Comparison of ENCODE assay signal across 25 mouse cellular contexts in genomic region chr5:139093534-139093933, GRCm38 (mm10). TPM values are rescaled to one million over a fixed set of nuclear protein-coding genes. Genes with fewer than 3 reads are reported as not detected.
DNase-seq lines count a peak whose midpoint lies in the region; ATAC-seq and TF ChIP-seq lines count a peak whose summit lies in the region.
"Had no signal": no experiment of that assay in that cellular context is flagged by ENCODE, and none has a peak within 500 bp of the region (broad histone marks: within the 10 kb centered on the region; RNA-seq: fewer than 3 reads in every experiment).

No protein-coding gene starts in this region.

- DNase-seq in heart, adult 11 months = peak; percentile 91
- no peak for DNase-seq in heart, embryonic 10.5 days (ENCODE audit: low spot score)
- peak; percentile 46 for DNase-seq in lung, postnatal 0 days (ENCODE audit: low spot score)
- no peak for DNase-seq in lung, adult 18-20 months
- no peak for DNase-seq in frontal cortex, postnatal 10 days (ENCODE audit: low spot score in 2 of 2)
- DNase-seq: adrenal gland, adult 8-10 months; cerebellum, adult 11-12 months; cerebellum, postnatal 10 days; kidney, adult 8-10 months; layer of hippocampus, adult 9-11 months; liver; thymus, adult 18-20 months; thymus, postnatal 36 days had no signal

- no peaks in the 10 kb centered on the region for H3K27me3 ChIP-seq in heart, embryonic 10.5 days (ENCODE audit: insufficient read depth, poor library complexity, severe bottlenecking)
- H3K27me3 ChIP-seq in intestine, embryonic 15.5 days (replicated peaks) = no peaks in the 10 kb centered on the region
- no peaks in the 10 kb centered on the region for H3K27me3 ChIP-seq in intestine, postnatal 0 days (replicated peaks; ENCODE audit: control insufficient read depth, insufficient read depth, low read length)
- no peaks in the 10 kb centered on the region for H3K27me3 ChIP-seq in lung, postnatal 0 days (replicated peaks; ENCODE audit: insufficient read depth, low read length)
- no peaks in the 10 kb centered on the region for H3K27me3 ChIP-seq in intestine, embryonic 16.5 days (replicated peaks; ENCODE audit: control insufficient read depth, insufficient read depth, low read length)
- H3K27me3 ChIP-seq: embryonic facial prominence, embryonic 12.5 days; forebrain, embryonic 12.5 days; heart, embryonic 15.5 days; hindbrain, embryonic 12.5 days had no signal

- H3K27ac ChIP-seq in heart, embryonic 10.5 days = no peak overlapping the region
- H3K27ac ChIP-seq in intestine, embryonic 15.5 days = 0 out of 2 replicates have a peak overlapping the region, but pooled peaks have one; percentile 17
- no peak overlapping the region for H3K27ac ChIP-seq in intestine, postnatal 0 days (ENCODE audit: low read depth, low read length)
- no peak overlapping the region for H3K27ac ChIP-seq in lung, postnatal 0 days (ENCODE audit: low read length)
- no peak overlapping the region for H3K27ac ChIP-seq in intestine, embryonic 16.5 days (ENCODE audit: low read length)
- H3K27ac ChIP-seq: embryonic facial prominence, embryonic 12.5 days; forebrain, embryonic 12.5 days; heart, embryonic 15.5 days; hindbrain, embryonic 12.5 days; left cerebral cortex, adult 2 months; midbrain, embryonic 10.5 days had no signal

- H3K36me3 ChIP-seq in heart, embryonic 10.5 days = no peaks in the 10 kb centered on the region
- H3K36me3 ChIP-seq in intestine, embryonic 15.5 days = no peaks in the 10 kb centered on the region
- H3K36me3 ChIP-seq in intestine, postnatal 0 days (ENCODE audit: control insufficient read depth, insufficient read depth) = no peaks in the 10 kb centered on the region
- H3K36me3 ChIP-seq in lung, postnatal 0 days (ENCODE audit: insufficient read depth, low read length) = no peaks in the 10 kb centered on the region
- 0 out of 2 replicates have a peak, but pooled peaks cover 2% of the 10 kb centered on the region for H3K36me3 ChIP-seq in intestine, embryonic 16.5 days (ENCODE audit: control insufficient read depth, insufficient read depth, low read length)
- H3K36me3 ChIP-seq: embryonic facial prominence, embryonic 12.5 days; forebrain, embryonic 12.5 days; heart, embryonic 15.5 days; hindbrain, embryonic 12.5 days; midbrain, embryonic 10.5 days had no signal

- no peaks in the 10 kb centered on the region for H3K4me1 ChIP-seq in heart, embryonic 10.5 days
- H3K4me1 ChIP-seq in intestine, embryonic 15.5 days (replicated peaks) = peaks cover 9% of the 10 kb centered on the region
- no peaks in the 10 kb centered on the region for H3K4me1 ChIP-seq in intestine, postnatal 0 days (replicated peaks; ENCODE audit: control insufficient read depth, insufficient read depth, low read length)
- no peaks in the 10 kb centered on the region for H3K4me1 ChIP-seq in lung, postnatal 0 days (ENCODE audit: insufficient read depth, low read depth, low read length)
- 0 out of 2 replicates have a peak, but pooled peaks cover 10% of the 10 kb centered on the region for H3K4me1 ChIP-seq in intestine, embryonic 16.5 days (ENCODE audit: control insufficient read depth, insufficient read depth, low read length)
- H3K4me1 ChIP-seq: forebrain, embryonic 12.5 days had no signal

- H3K4me2 ChIP-seq in intestine, embryonic 15.5 days (replicated peaks) = no peak overlapping the region
- H3K4me2 ChIP-seq in intestine, postnatal 0 days (replicated peaks; ENCODE audit: low read depth) = no peak overlapping the region
- no peak overlapping the region for H3K4me2 ChIP-seq in lung, postnatal 0 days (replicated peaks; ENCODE audit: low read depth, low read length)
- no peak overlapping the region for H3K4me2 ChIP-seq in intestine, embryonic 16.5 days (ENCODE audit: low read depth, low read length)
- H3K4me2 ChIP-seq: embryonic facial prominence, embryonic 12.5 days; forebrain, embryonic 12.5 days; heart, embryonic 15.5 days; hindbrain, embryonic 12.5 days had no signal

- H3K9ac ChIP-seq in intestine, embryonic 15.5 days = no peak overlapping the region
- no peak overlapping the region for H3K9ac ChIP-seq in intestine, postnatal 0 days (ENCODE audit: low read depth, low read length)
- H3K9ac ChIP-seq in lung, postnatal 0 days (replicated peaks; ENCODE audit: low read depth) = no peak overlapping the region
- no peak overlapping the region for H3K9ac ChIP-seq in intestine, embryonic 16.5 days (ENCODE audit: low read depth, low read length)
- H3K9ac ChIP-seq: embryonic facial prominence, embryonic 12.5 days; forebrain, embryonic 12.5 days; heart, embryonic 15.5 days; hindbrain, embryonic 12.5 days had no signal

- ATAC-seq in intestine, embryonic 15.5 days = peak; percentile 39; the same call in 1 of the 2 replicates
- ATAC-seq in intestine, postnatal 0 days = no peak
- peak; percentile 68 for ATAC-seq in lung, postnatal 0 days
- peak; percentile 40; the same call in 1 of the 2 replicates for ATAC-seq in intestine, embryonic 16.5 days
- ATAC-seq: activated CD4-positive, CD25-positive, alpha-beta regulatory T cell, adult 4 months; midbrain, embryonic 16.5 days had no signal

- 67% methylated on average over 4 of the region's 4 CpGs for WGBS in heart, embryonic 10.5 days
- WGBS in intestine, embryonic 15.5 days = 47% methylated on average over 4 of the region's 4 CpGs
- WGBS in intestine, postnatal 0 days = 43% methylated on average over 4 of the region's 4 CpGs
- 37% methylated on average over 4 of the region's 4 CpGs for WGBS in lung, postnatal 0 days
- WGBS in intestine, embryonic 16.5 days = 44% methylated on average over 4 of the region's 4 CpGs

- no peaks in the 10 kb centered on the region for H3K9me3 ChIP-seq in heart, embryonic 10.5 days
- H3K9me3 ChIP-seq in intestine, embryonic 15.5 days = no peaks in the 10 kb centered on the region
- no peaks in the 10 kb centered on the region for H3K9me3 ChIP-seq in intestine, postnatal 0 days (ENCODE audit: control insufficient read depth)
- H3K9me3 ChIP-seq in lung, postnatal 0 days (ENCODE audit: low read length) = no peaks in the 10 kb centered on the region
- H3K9me3 ChIP-seq in intestine, embryonic 16.5 days (ENCODE audit: control insufficient read depth, low read length) = peaks cover 5% of the 10 kb centered on the region; the same call in 1 of the 2 replicates
- H3K9me3 ChIP-seq: embryonic facial prominence, embryonic 12.5 days; forebrain, embryonic 12.5 days; heart, embryonic 15.5 days; hindbrain, embryonic 12.5 days; midbrain, embryonic 10.5 days had no signal

- no peak for TF ChIP-seq CTCF in intestine, postnatal 0 days (IDR thresholded peaks at IDR 0.05; ENCODE audit: low read depth)
- no peak for TF ChIP-seq CTCF in lung, postnatal 0 days (IDR thresholded peaks at IDR 0.05)

- no peak for TF ChIP-seq EP300 in lung, postnatal 0 days (IDR thresholded peaks at IDR 0.05)

- no peak overlapping the region for H3K4me3 ChIP-seq in heart, embryonic 10.5 days
- H3K4me3 ChIP-seq in intestine, embryonic 15.5 days (replicated peaks) = no peak overlapping the region
- no peak overlapping the region for H3K4me3 ChIP-seq in intestine, postnatal 0 days (ENCODE audit: low read depth, low read length)
- no peak overlapping the region for H3K4me3 ChIP-seq in lung, postnatal 0 days (ENCODE audit: low read depth, low read length)
- no peak overlapping the region for H3K4me3 ChIP-seq in intestine, embryonic 16.5 days (ENCODE audit: low read length)
- H3K4me3 ChIP-seq: embryonic facial prominence, embryonic 12.5 days; erythroblast, embryonic 14.5 days; forebrain, embryonic 12.5 days; heart, embryonic 15.5 days; hindbrain, embryonic 12.5 days; left cerebral cortex, adult 2 months; midbrain, embryonic 10.5 days had no signal

RNA-seq across cellular contexts. Expression of gene Prkar1b, which starts 56.3 kb away (rescaled TPM):
- polyA plus RNA-seq in heart, embryonic 10.5 days (2016; fragmentation: Nextera tagmentation; extraction: Ambion mirVana) = 7.4 and 8.3 TPM in 2 replicates
- 25.3 and 26.1 TPM in 2 replicates for polyA plus RNA-seq in intestine, embryonic 15.5 days (2015; fragmentation: Nextera tagmentation; extraction: Ambion mirVana)
- polyA plus RNA-seq in intestine, postnatal 0 days (2015; fragmentation: Nextera tagmentation; extraction: Ambion mirVana) = 10.0 and 10.9 TPM in 2 replicates
- polyA plus RNA-seq in lung, postnatal 0 days (2015; fragmentation: Nextera tagmentation; extraction: Ambion mirVana) = 14.4 and 16.5 TPM in 2 replicates
- 22.7 and 23.6 TPM in 2 replicates for polyA plus RNA-seq in intestine, embryonic 16.5 days (2015; fragmentation: Nextera tagmentation; extraction: Ambion mirVana)

RNA-seq across cellular contexts. Expression of gene Dnaaf5, which starts 56.5 kb away (rescaled TPM):
- 9.5 and 12.5 TPM in 2 replicates for polyA plus RNA-seq in heart, embryonic 10.5 days (2016; fragmentation: Nextera tagmentation; extraction: Ambion mirVana)
- 7.0 and 7.5 TPM in 2 replicates for polyA plus RNA-seq in intestine, embryonic 15.5 days (2015; fragmentation: Nextera tagmentation; extraction: Ambion mirVana)
- 2.5 and 2.9 TPM in 2 replicates for polyA plus RNA-seq in intestine, postnatal 0 days (2015; fragmentation: Nextera tagmentation; extraction: Ambion mirVana)
- polyA plus RNA-seq in lung, postnatal 0 days (2015; fragmentation: Nextera tagmentation; extraction: Ambion mirVana) = 2.7 and 2.8 TPM in 2 replicates
- polyA plus RNA-seq in intestine, embryonic 16.5 days (2015; fragmentation: Nextera tagmentation; extraction: Ambion mirVana) = 2.4 and 4.7 TPM in 2 replicates

Comparison
In these comparisons a context has a peak if more than half of its experiments do, and no peak if none do; other contexts are left out.
1. DNase-seq: peak in heart, adult 11 months (single experiment) and lung, postnatal 0 days (single experiment); none in heart, embryonic 10.5 days (single experiment), lung, adult 18-20 months (0 of 2) and frontal cortex, postnatal 10 days (0 of 2).